Mouse (Mus musculus): Measurements from ENCODE around the gene Gm3336. TPM values are rescaled to one million over a fixed set of nuclear protein-coding genes. Genes with fewer than 3 reads are reported as not detected.

Gm3336 gene
- polyA plus RNA-seq, 1 experiment: not detected

GRCm38 (mm10) chr8:70679404-70679803 lies 38.9 kb upstream of the Gm3336 start:
- TF ChIP-seq CTCF (IDR thresholded peaks at IDR 0.05; ENCODE audit: low read depth, low read length): no peak
- Histone ChIP-seq H3K4me3 (ENCODE audit: insufficient read depth, low read length) (no peak overlapping the region), H3K27ac (ENCODE audit: insufficient read depth, low read depth, low read length) (0 out of 2 replicates have a peak overlapping the region, but pooled peaks have one; percentile 11), H3K4me1 (ENCODE audit: control insufficient read depth, insufficient read depth, low read length) (peaks cover 38% of the 10 kb centered on the region)

- TF ChIP-seq POLR2A (IDR thresholded peaks at IDR 0.05; ENCODE audit: borderline replicate concordance, low read depth, low read length): no peak
- no peak for TF ChIP-seq CTCF (IDR thresholded peaks at IDR 0.05; ENCODE audit: low read depth, low read length)
- Histone ChIP-seq H3K27ac (ENCODE audit: insufficient read depth, low read depth, low read length) (no peak overlapping the region), H3K4me1 (ENCODE audit: control insufficient read depth, insufficient read depth, low read length) (peaks cover 32% of the 10 kb centered on the region), H3K4me3 (ENCODE audit: insufficient read depth, low read length) (no peak overlapping the region)
These were observed 38.3 kb upstream of the Gm3336 start for GRCm38 (mm10) chr8:70680039-70680438.

- Histone ChIP-seq H3K4me1 (ENCODE audit: control insufficient read depth, insufficient read depth, low read length) (peaks cover 23% of the 10 kb centered on the region), H3K27ac (ENCODE audit: insufficient read depth, low read depth, low read length) (no peak overlapping the region), H3K4me3 (ENCODE audit: insufficient read depth, low read length) (no peak overlapping the region)
- no peak for TF ChIP-seq CTCF (IDR thresholded peaks at IDR 0.05; ENCODE audit: low read depth, low read length)
- no peak for TF ChIP-seq POLR2A (IDR thresholded peaks at IDR 0.05; ENCODE audit: borderline replicate concordance, low read depth, low read length)
These were observed 36.9 kb upstream of the Gm3336 start for GRCm38 (mm10) chr8:70681410-70681809.

- TF ChIP-seq POLR2A (IDR thresholded peaks at IDR 0.05; ENCODE audit: borderline replicate concordance, low read depth, low read length) (no peak), CTCF (IDR thresholded peaks at IDR 0.05; ENCODE audit: low read depth, low read length) (no peak)
- no peak overlapping the region for H3K4me3 ChIP-seq (ENCODE audit: insufficient read depth, low read length)
- H3K4me1 ChIP-seq (ENCODE audit: control insufficient read depth, insufficient read depth, low read length): peaks cover 23% of the 10 kb centered on the region
- no peak overlapping the region for H3K27ac ChIP-seq (ENCODE audit: insufficient read depth, low read depth, low read length)
These were observed 36.1 kb upstream of the Gm3336 start for GRCm38 (mm10) chr8:70682193-70682592.

- no peak overlapping the region for H3K4me3 ChIP-seq (ENCODE audit: insufficient read depth, low read length)
- peaks cover 23% of the 10 kb centered on the region for H3K4me1 ChIP-seq (ENCODE audit: control insufficient read depth, insufficient read depth, low read length)
- TF ChIP-seq POLR2A (IDR thresholded peaks at IDR 0.05; ENCODE audit: borderline replicate concordance, low read depth, low read length) (no peak), CTCF (IDR thresholded peaks at IDR 0.05; ENCODE audit: low read depth, low read length) (no peak)
- no peak overlapping the region for H3K27ac ChIP-seq (ENCODE audit: insufficient read depth, low read depth, low read length)
These were observed 35.7 kb upstream of the Gm3336 start for GRCm38 (mm10) chr8:70682692-70683091.

GRCm38 (mm10) chr8:70684291-70684690 lies 34.1 kb upstream of the Gm3336 start:
- peaks cover 20% of the 10 kb centered on the region for H3K4me1 ChIP-seq (ENCODE audit: control insufficient read depth, insufficient read depth, low read length)
- no peak for TF ChIP-seq CTCF (IDR thresholded peaks at IDR 0.05; ENCODE audit: low read depth, low read length)

GRCm38 (mm10) chr8:70687576-70687975 lies 30.8 kb upstream of the Gm3336 start:
- TF ChIP-seq CTCF (IDR thresholded peaks at IDR 0.05; ENCODE audit: low read depth, low read length) (no peak), POLR2A (IDR thresholded peaks at IDR 0.05; ENCODE audit: borderline replicate concordance, low read depth, low read length) (no peak)
- Histone ChIP-seq H3K27ac (ENCODE audit: insufficient read depth, low read depth, low read length) (no peak overlapping the region), H3K4me3 (ENCODE audit: insufficient read depth, low read length) (no peak overlapping the region), H3K4me1 (ENCODE audit: control insufficient read depth, insufficient read depth, low read length) (peaks cover 5% of the 10 kb centered on the region)

More at GRCm38 (mm10) chr8:70684291-70684690, 34.1 kb upstream of the Gm3336 start:
- Histone ChIP-seq H3K4me3 (ENCODE audit: insufficient read depth, low read length) (no peak overlapping the region), H3K27ac (ENCODE audit: insufficient read depth, low read depth, low read length) (no peak overlapping the region)

GRCm38 (mm10) chr8:70688136-70688535 lies 30.2 kb upstream of the Gm3336 start:
- peaks cover under 1% of the 10 kb centered on the region for H3K4me1 ChIP-seq (ENCODE audit: control insufficient read depth, insufficient read depth, low read length)
- no peak overlapping the region for H3K4me3 ChIP-seq (ENCODE audit: insufficient read depth, low read length)
- TF ChIP-seq CTCF (IDR thresholded peaks at IDR 0.05; ENCODE audit: low read depth, low read length): no peak
- TF ChIP-seq POLR2A (IDR thresholded peaks at IDR 0.05; ENCODE audit: borderline replicate concordance, low read depth, low read length): no peak
- H3K27ac ChIP-seq (ENCODE audit: insufficient read depth, low read depth, low read length): no peak overlapping the region

GRCm38 (mm10) chr8:70689892-70690390 lies 28.4 kb upstream of the Gm3336 start:
- TF ChIP-seq CTCF (IDR thresholded peaks at IDR 0.05; ENCODE audit: low read depth, low read length): no peak
- TF ChIP-seq POLR2A (IDR thresholded peaks at IDR 0.05; ENCODE audit: borderline replicate concordance, low read depth, low read length): no peak
- Histone ChIP-seq H3K4me3 (ENCODE audit: insufficient read depth, low read length) (no peak overlapping the region), H3K27ac (ENCODE audit: insufficient read depth, low read depth, low read length) (no peak overlapping the region), H3K4me1 (ENCODE audit: control insufficient read depth, insufficient read depth, low read length) (peaks cover 10% of the 10 kb centered on the region)

GRCm38 (mm10) chr8:70691230-70691629 lies 27.1 kb upstream of the Gm3336 start:
- peaks cover 21% of the 10 kb centered on the region for H3K4me1 ChIP-seq (ENCODE audit: control insufficient read depth, insufficient read depth, low read length)
- H3K4me3 ChIP-seq (ENCODE audit: insufficient read depth, low read length): no peak overlapping the region
- H3K27ac ChIP-seq (ENCODE audit: insufficient read depth, low read depth, low read length): no peak overlapping the region
- no peak for TF ChIP-seq CTCF (IDR thresholded peaks at IDR 0.05; ENCODE audit: low read depth, low read length)
- no peak for TF ChIP-seq POLR2A (IDR thresholded peaks at IDR 0.05; ENCODE audit: borderline replicate concordance, low read depth, low read length)

- H3K4me3 ChIP-seq (ENCODE audit: insufficient read depth, low read length): no peak overlapping the region
- TF ChIP-seq CTCF (IDR thresholded peaks at IDR 0.05; ENCODE audit: low read depth, low read length): no peak
- H3K4me1 ChIP-seq (ENCODE audit: control insufficient read depth, insufficient read depth, low read length): peaks cover 22% of the 10 kb centered on the region
- no peak overlapping the region for H3K27ac ChIP-seq (ENCODE audit: insufficient read depth, low read depth, low read length)
These were observed 26.6 kb upstream of the Gm3336 start for GRCm38 (mm10) chr8:70691727-70692231.
